Mouse (Mus musculus) midbrain, embryonic 16.5 days (tissue): ENCODE measurements around the gene Tnfrsf23. TPM values are rescaled to one million over a fixed set of nuclear protein-coding genes. Genes with fewer than 3 reads are reported as not detected.

Experiments
- ATAC-seq: fragments of 200-750 bp; cut with Nextera tagmentation; 2 replicates; pipeline ENCODE4 v1.8.0; 2017; ENCODE audit warnings: moderate TSS enrichment
- H3K27ac ChIP-seq: fragments of 300-500 bp; sonication (generic); 2 replicates; pipeline ENCODE4 v1.5.1; 2014; ENCODE audit warnings: mild to moderate bottlenecking, low read length, mixed read lengths
- H3K27me3 ChIP-seq: fragments of 300-500 bp; sonication (generic); 2 replicates; pipeline ENCODE4 v1.6.1; 2014; ENCODE audit warnings: low read depth, low read length, mixed read lengths; ENCODE audit not compliant: control insufficient read depth, insufficient read depth
- H3K36me3 ChIP-seq: fragments of 300-500 bp; sonication (generic); 2 replicates; pipeline ENCODE4 v1.6.1; 2014; ENCODE audit warnings: mild to moderate bottlenecking, low read length, moderate library complexity, mixed read lengths; ENCODE audit not compliant: control insufficient read depth, insufficient read depth
- H3K4me1 ChIP-seq: fragments of 300-500 bp; sonication (generic); 2 replicates; pipeline ENCODE4 v1.6.1; 2014; ENCODE audit warnings: mild to moderate bottlenecking, low read length, mixed read lengths; ENCODE audit not compliant: control insufficient read depth, insufficient read depth
- H3K4me2 ChIP-seq: fragments of 300-500 bp; sonication (generic); 2 replicates; pipeline ENCODE4 v1.6.1; 2014; ENCODE audit warnings: mild to moderate bottlenecking, low read length, mixed read lengths
- H3K4me3 ChIP-seq: fragments of 300-500 bp; sonication (generic); 2 replicates; pipeline ENCODE4 v1.5.1; 2014; ENCODE audit warnings: low read depth, mild to moderate bottlenecking, low read length, moderate library complexity, mixed read lengths
- H3K9ac ChIP-seq: fragments of 300-500 bp; sonication (generic); 2 replicates; pipeline ENCODE4 v1.6.1; 2014; ENCODE audit warnings: low read depth, low read length, mixed read lengths
- H3K9me3 ChIP-seq: fragments of 300-500 bp; sonication (generic); replicated peaks from 2 replicates; pipeline ENCODE4 v1.6.1; 2014; ENCODE audit warnings: mild to moderate bottlenecking, low read length, mixed read lengths; ENCODE audit not compliant: control insufficient read depth, poor library complexity, severe bottlenecking
- WGBS: fragments of 180-500 bp; shearing (Covaris S2); extraction: QIAGEN DNeasy Blood & Tissue Kit; methylation state at CpG from one replicate; pipeline ENCODE4 v1.1.7; 2014; 5-methylcytosine and 5-hydroxymethylcytosine counted together
- polyA plus RNA-seq: library from polyadenylated mRNA; unstranded; fragments of >200 nt; fragmentation: Nextera tagmentation; extraction: Ambion mirVana; gene quantifications from 2 replicates; pipeline ENCODE4 v1.2.1, GENCODE M21; 2015

Gene Tnfrsf23
- polyA plus RNA-seq, 1 experiment from 2014 or later, result 0.90 TPM

GRCm38 (mm10) chr7:143712023-143712422 is 26.4 kb upstream of the Tnfrsf23 start:
- Histone ChIP-seq H3K36me3 (peaks cover 28% of the 10 kb centered on the region), H3K4me2 (no peak overlapping the region), H3K4me1 (no peaks in the 10 kb centered on the region), H3K27me3 (no peaks in the 10 kb centered on the region), H3K9me3 (no peaks in the 10 kb centered on the region), H3K4me3 (no peak overlapping the region), H3K9ac (no peak overlapping the region), H3K27ac (no peak overlapping the region)
- no peak for ATAC-seq
- 58% methylated on average over 4 of the region's 4 CpGs for WGBS

GRCm38 (mm10) chr7:143711381-143711780 is 25.7 kb upstream of the Tnfrsf23 start:
- Histone ChIP-seq H3K4me1 (no peaks in the 10 kb centered on the region), H3K9ac (no peak overlapping the region), H3K9me3 (no peaks in the 10 kb centered on the region), H3K36me3 (peaks cover 28% of the 10 kb centered on the region), H3K4me2 (no peak overlapping the region), H3K27ac (no peak overlapping the region), H3K4me3 (no peak overlapping the region), H3K27me3 (no peaks in the 10 kb centered on the region)
- ATAC-seq, result no peak
- 79% methylated on average over 7 of the region's 7 CpGs for WGBS

DNA sequence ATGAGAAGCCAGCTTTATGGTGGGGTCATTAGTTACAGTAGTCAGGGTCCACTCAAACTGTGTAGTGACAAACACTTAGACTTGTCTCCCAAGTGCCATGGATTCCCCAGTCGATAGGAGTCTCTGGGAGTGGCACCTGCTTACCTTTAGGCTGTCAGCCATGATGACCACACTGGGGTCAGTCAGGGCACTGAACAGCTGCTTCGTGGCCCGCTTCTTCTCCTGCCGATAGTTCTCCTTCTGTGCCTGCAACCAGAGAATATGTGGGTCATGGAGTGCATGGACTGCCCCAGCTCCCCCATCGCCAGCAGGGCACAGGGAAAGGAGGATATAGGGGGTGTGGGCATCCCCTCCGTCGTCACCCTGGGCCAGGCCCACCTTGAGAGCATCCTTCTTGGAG is 23.7 kb upstream of the Tnfrsf23 start:
- 90% methylated on average over 7 of the region's 7 CpGs for WGBS
- H3K4me1 ChIP-seq, result no peaks in the 10 kb centered on the region
- no peaks in the 10 kb centered on the region for H3K9me3 ChIP-seq
- H3K9ac ChIP-seq, result no peak overlapping the region
- H3K4me3 ChIP-seq, result no peak overlapping the region
- no peak overlapping the region for H3K4me2 ChIP-seq
- H3K36me3 ChIP-seq, result peaks cover 29% of the 10 kb centered on the region
- ATAC-seq, result no peak
- no peaks in the 10 kb centered on the region for H3K27me3 ChIP-seq
- no peak overlapping the region for H3K27ac ChIP-seq

DNA sequence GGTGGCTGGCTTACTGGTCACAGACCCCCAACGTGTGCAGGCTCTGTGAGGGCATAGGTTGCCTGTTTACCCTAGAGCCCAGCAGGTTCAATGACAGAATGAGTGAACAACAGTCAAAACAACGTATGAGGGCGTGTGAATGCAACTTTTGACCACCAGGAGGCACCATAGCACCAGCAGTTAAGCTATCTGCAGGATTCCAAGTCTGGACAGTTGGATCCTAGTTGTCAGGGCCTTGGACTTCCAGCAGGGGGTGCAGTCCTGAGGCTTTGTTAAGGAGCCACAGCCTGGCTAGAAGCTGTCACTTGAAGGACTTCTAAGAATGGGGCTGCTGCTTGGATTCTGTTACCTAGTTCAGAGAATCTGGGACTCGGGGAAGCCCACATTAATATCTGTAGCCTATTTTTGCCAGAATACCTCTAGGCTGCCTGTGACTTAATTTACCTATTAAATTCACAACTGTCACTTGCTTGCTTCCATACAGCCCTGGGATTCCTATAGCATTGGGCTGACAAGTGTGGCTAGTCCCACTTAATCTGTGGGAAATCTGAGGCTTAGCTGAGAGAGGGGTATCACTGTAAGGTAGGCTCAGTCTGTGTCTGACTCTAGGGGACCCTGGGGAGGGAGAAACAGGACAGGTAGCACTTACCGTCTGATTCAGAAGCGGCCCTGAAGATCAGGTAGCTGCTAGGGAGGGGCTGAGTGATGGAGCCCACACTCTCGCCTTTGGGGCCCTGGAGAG is 21.2 kb upstream of the Tnfrsf23 start:
- H3K36me3 ChIP-seq, result peaks cover 25% of the 10 kb centered on the region
- H3K27me3 ChIP-seq, result no peaks in the 10 kb centered on the region
- WGBS, result 38% methylated on average over 7 of the region's 7 CpGs
- no peak overlapping the region for H3K9ac ChIP-seq
- no peaks in the 10 kb centered on the region for H3K9me3 ChIP-seq
- no peaks in the 10 kb centered on the region for H3K4me1 ChIP-seq
- ATAC-seq, result peak; percentile 68; the same call in 1 of the 2 replicates
- H3K27ac ChIP-seq, result no peak overlapping the region
- no peak overlapping the region for H3K4me2 ChIP-seq
- no peak overlapping the region for H3K4me3 ChIP-seq

GRCm38 (mm10) chr7:143696140-143696539 is 10.5 kb upstream of the Tnfrsf23 start:
- Histone ChIP-seq H3K27me3 (no peaks in the 10 kb centered on the region), H3K4me2 (no peak overlapping the region), H3K9me3 (no peaks in the 10 kb centered on the region), H3K9ac (no peak overlapping the region), H3K4me3 (no peak overlapping the region), H3K36me3 (peaks cover 68% of the 10 kb centered on the region), H3K4me1 (no peaks in the 10 kb centered on the region), H3K27ac (no peak overlapping the region)
- 68% methylated on average over 2 of the region's 2 CpGs for WGBS
- ATAC-seq, result no peak

DNA sequence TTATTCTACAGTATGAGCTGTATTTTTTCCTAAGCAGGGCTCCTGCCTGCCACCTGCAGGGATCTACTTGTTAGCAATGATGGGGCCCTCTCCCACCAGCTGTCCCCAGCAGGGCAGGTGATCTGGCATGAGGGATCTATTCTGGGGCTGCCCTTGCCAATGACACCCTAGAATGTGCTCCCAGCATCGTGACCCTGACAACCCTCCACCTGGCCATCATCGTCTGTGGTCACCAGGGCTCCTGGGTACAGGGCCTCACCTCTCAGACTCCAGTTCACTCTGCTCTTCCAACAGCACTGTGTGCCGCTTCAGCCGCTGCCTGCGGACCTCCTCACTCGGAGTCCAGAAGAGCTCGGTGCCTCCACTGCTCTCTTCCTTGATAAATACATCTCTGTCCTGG is 8.9 kb upstream of the Tnfrsf23 start:
- H3K27ac ChIP-seq, result no peak overlapping the region
- peaks cover 79% of the 10 kb centered on the region for H3K36me3 ChIP-seq
- H3K9ac ChIP-seq, result no peak overlapping the region
- 96% methylated on average over 7 of the region's 7 CpGs for WGBS
- no peaks in the 10 kb centered on the region for H3K4me1 ChIP-seq
- no peak for ATAC-seq
- H3K4me2 ChIP-seq, result no peak overlapping the region
- H3K27me3 ChIP-seq, result no peaks in the 10 kb centered on the region
- no peaks in the 10 kb centered on the region for H3K9me3 ChIP-seq
- H3K4me3 ChIP-seq, result no peak overlapping the region

DNA sequence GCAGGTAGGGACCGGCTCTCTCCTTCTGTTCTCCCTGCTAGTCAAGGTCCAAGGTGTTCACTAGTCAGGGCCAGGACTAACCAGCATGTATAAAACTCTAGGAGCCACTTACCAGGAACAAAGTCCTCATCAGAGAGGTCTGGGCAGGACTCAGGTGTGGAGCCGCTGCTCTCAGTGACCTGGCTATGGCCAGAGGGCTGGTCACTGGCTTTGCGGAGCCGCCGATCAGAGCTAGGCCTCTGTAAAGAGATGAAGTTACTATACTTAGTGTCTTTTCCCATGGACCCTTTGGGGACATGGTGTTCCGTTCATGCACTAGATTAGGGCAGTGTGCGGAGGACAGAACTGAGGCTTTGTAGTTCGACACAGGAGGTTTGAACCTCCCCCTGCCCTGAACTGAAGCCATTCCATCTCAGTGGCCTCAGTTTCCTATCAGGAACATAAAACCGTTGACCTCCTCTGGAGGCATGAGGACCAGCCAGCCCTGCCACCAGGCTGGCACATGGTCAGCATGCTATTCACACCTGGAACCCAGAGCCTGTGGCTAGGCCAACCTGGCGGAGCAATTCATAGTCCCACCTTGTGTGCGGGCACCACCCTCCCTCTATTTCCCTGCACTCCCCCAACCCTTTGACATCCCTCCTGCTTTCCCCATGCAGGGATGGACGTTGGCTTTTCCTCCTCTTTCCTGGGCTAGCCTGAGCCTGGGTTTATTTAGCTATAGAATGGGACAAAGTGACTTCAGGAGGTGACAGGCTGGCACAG is 7.3 kb upstream of the Tnfrsf23 start:
- H3K4me2 ChIP-seq, result no peak overlapping the region
- H3K27ac ChIP-seq, result no peak overlapping the region
- 89% methylated on average over 12 of the region's 12 CpGs for WGBS
- H3K9ac ChIP-seq, result no peak overlapping the region
- no peak overlapping the region for H3K4me3 ChIP-seq
- H3K9me3 ChIP-seq, result no peaks in the 10 kb centered on the region
- ATAC-seq, result no peak
- H3K4me1 ChIP-seq, result no peaks in the 10 kb centered on the region
- H3K36me3 ChIP-seq, result peaks cover 82% of the 10 kb centered on the region
- H3K27me3 ChIP-seq, result no peaks in the 10 kb centered on the region

- no peak for ATAC-seq
These were observed 6.2 kb upstream of the Tnfrsf23 start for GRCm38 (mm10) chr7:143691909-143692308.

GRCm38 (mm10) chr7:143691181-143691580 is 5.5 kb upstream of the Tnfrsf23 start:
- no peak overlapping the region for H3K4me3 ChIP-seq
- H3K4me1 ChIP-seq, result no peaks in the 10 kb centered on the region
- WGBS, result 93% methylated on average over 5 of the region's 5 CpGs
- H3K4me2 ChIP-seq, result no peak overlapping the region
- no peak overlapping the region for H3K27ac ChIP-seq
- peaks cover 77% of the 10 kb centered on the region for H3K36me3 ChIP-seq
- H3K9ac ChIP-seq, result no peak overlapping the region
- no peaks in the 10 kb centered on the region for H3K9me3 ChIP-seq
- no peak for ATAC-seq
- no peaks in the 10 kb centered on the region for H3K27me3 ChIP-seq

More at GRCm38 (mm10) chr7:143691909-143692308, 6.2 kb upstream of the Tnfrsf23 start:
- Histone ChIP-seq H3K9ac (no peak overlapping the region), H3K9me3 (no peaks in the 10 kb centered on the region), H3K27me3 (no peaks in the 10 kb centered on the region), H3K4me2 (no peak overlapping the region), H3K27ac (no peak overlapping the region), H3K4me3 (no peak overlapping the region), H3K36me3 (peaks cover 83% of the 10 kb centered on the region), H3K4me1 (no peaks in the 10 kb centered on the region)
- WGBS, result 95% methylated on average over 4 of the region's 4 CpGs
